Mouse (Mus musculus): ENCODE data around the gene Gltp.

- no peak for TF ChIP-seq CTCF (IDR thresholded peaks at IDR 0.05; ENCODE audit: borderline replicate concordance, extremely low read depth, insufficient read depth, insufficient read length)
- TF ChIP-seq POLR2A (IDR thresholded peaks at IDR 0.05; ENCODE audit: borderline replicate concordance, extremely low read depth, insufficient read depth, insufficient read length, poor library complexity, severe bottlenecking), result no peak
Observed at GRCm38 (mm10) chr5:114657426-114657825, 33.4 kb downstream of the Gltp start.

Measured in brain, embryonic 14.5 days (tissue).